ENCODE assay signal across 8 mouse cellular contexts in the genomic region with DNA sequence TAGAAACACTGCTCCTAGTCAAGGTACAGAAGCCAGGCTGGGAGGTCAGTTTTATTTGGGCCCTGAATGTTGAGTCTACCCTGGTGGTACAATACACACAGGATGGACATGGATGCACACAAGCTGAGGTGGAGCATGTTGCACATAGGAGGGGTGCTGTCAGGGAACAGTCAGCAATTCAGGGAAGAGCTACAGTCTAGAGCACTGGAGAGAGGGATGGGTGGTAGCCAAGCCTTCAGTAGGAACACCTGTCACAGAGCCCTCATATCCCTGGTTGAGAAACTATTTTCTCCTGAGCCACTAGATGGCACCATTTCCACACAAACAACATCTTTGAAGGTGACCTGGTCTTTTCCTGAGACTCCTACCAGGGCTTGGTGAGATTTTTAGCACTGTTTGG. TPM values are rescaled to one million over a fixed set of nuclear protein-coding genes. Genes with fewer than 3 reads are reported as not detected.
DNase-seq lines count a peak whose midpoint lies in the region; ATAC-seq and TF ChIP-seq lines count a peak whose summit lies in the region.

No protein-coding gene starts in this region.

- H3K27ac ChIP-seq in liver, adult 2 months (replicated peaks; ENCODE audit: insufficient read depth, low read depth, low read length), result no peak overlapping the region
- H3K27ac ChIP-seq in forebrain, embryonic 13.5 days, result no peak overlapping the region
- H3K27ac ChIP-seq in kidney, embryonic 16.5 days (ENCODE audit: low read length), result no peak overlapping the region

- peak; percentile 39 for TF ChIP-seq CTCF in liver, adult 2 months (IDR thresholded peaks at IDR 0.05; ENCODE audit: low read depth, low read length)

- H3K9me3 ChIP-seq in forebrain, embryonic 13.5 days (replicated peaks), result no peaks in the 10 kb centered on the region
- H3K9me3 ChIP-seq in kidney, embryonic 16.5 days (ENCODE audit: low read length), result no peaks in the 10 kb centered on the region

- no peaks in the 10 kb centered on the region for H3K4me1 ChIP-seq in liver, adult 2 months (ENCODE audit: control insufficient read depth, insufficient read depth, low read length)
- peaks cover 5% of the 10 kb centered on the region; the same call in 1 of the 2 replicates for H3K4me1 ChIP-seq in forebrain, embryonic 13.5 days
- no peaks in the 10 kb centered on the region for H3K4me1 ChIP-seq in kidney, embryonic 16.5 days (ENCODE audit: insufficient read depth, low read length)

- H3K9ac ChIP-seq in liver, adult 2 months (ENCODE audit: low read depth, low read length), result no peak overlapping the region
- no peak overlapping the region for H3K9ac ChIP-seq in forebrain, embryonic 13.5 days
- no peak overlapping the region for H3K9ac ChIP-seq in kidney, embryonic 16.5 days (replicated peaks; ENCODE audit: low read length)

- H3K79me2 ChIP-seq in liver, adult 2 months (ENCODE audit: control insufficient read depth, insufficient read depth, low read length), result no peaks in the 10 kb centered on the region

- no peak for TF ChIP-seq POLR2A in liver, adult 2 months (IDR thresholded peaks at IDR 0.05; ENCODE audit: extremely low read depth, insufficient read depth, low read length)

- no peak overlapping the region for H3K4me2 ChIP-seq in forebrain, embryonic 13.5 days
- H3K4me2 ChIP-seq in kidney, embryonic 16.5 days (replicated peaks; ENCODE audit: low read depth, low read length), result no peak overlapping the region

- peak; percentile 69 for ATAC-seq in forebrain, embryonic 13.5 days
- peak; percentile 52 for ATAC-seq in kidney, embryonic 16.5 days (ENCODE audit: low FRiP score, low TSS enrichment)
- no peak for ATAC-seq in activated CD4-positive, CD25-positive, alpha-beta regulatory T cell, adult 4 months

- no peak overlapping the region for H3K4me3 ChIP-seq in liver, adult 2 months (ENCODE audit: insufficient read depth, low read depth, low read length)
- no peak overlapping the region for H3K4me3 ChIP-seq in forebrain, embryonic 13.5 days
- no peak overlapping the region for H3K4me3 ChIP-seq in kidney, embryonic 16.5 days (ENCODE audit: low read length)

- no peaks in the 10 kb centered on the region for H3K27me3 ChIP-seq in liver, adult 2 months (ENCODE audit: control insufficient read depth, insufficient read depth, low read length)
- H3K27me3 ChIP-seq in forebrain, embryonic 13.5 days, result 0 out of 2 replicates have a peak, but pooled peaks cover 4% of the 10 kb centered on the region
- H3K27me3 ChIP-seq in kidney, embryonic 16.5 days (ENCODE audit: insufficient read depth, low read length), result peaks cover 3% of the 10 kb centered on the region; the same call in 1 of the 2 replicates

- no peaks in the 10 kb centered on the region for H3K36me3 ChIP-seq in liver, adult 2 months (ENCODE audit: control insufficient read depth, insufficient read depth, low read length)
- no peaks in the 10 kb centered on the region for H3K36me3 ChIP-seq in forebrain, embryonic 13.5 days (ENCODE audit: poor library complexity, severe bottlenecking)
- no peaks in the 10 kb centered on the region for H3K36me3 ChIP-seq in kidney, embryonic 16.5 days (ENCODE audit: insufficient read depth, low read length)

- peak; percentile 37 for DNase-seq in liver, adult 2 months (ENCODE audit: extremely low read depth, low read depth, low spot score)
- no peak for DNase-seq in liver
- DNase-seq in c-Kit-positive CD71-positive TER-119-positive erythroid progenitor cells, embryonic 14.5 days (ENCODE audit: low spot score), result peak; percentile 16
- peak; percentile 78 for DNase-seq in mesoderm, embryonic 11.5 days (ENCODE audit: low read depth, low spot score)
- peak; percentile 61 for DNase-seq in telencephalon, adult 2 months (ENCODE audit: low read depth, low spot score)

RNA-seq across cellular contexts. Expression of a gene that starts 13.1 kb away (rescaled TPM):
- total RNA-seq in liver, adult 2 months (2014; rRNA removed), result not detected in 2 replicates
- not detected in 2 replicates for polyA plus RNA-seq in liver, adult 2 months (2012; rRNA removed)
- polyA plus RNA-seq in forebrain, embryonic 13.5 days (2015; fragmentation: Nextera tagmentation; extraction: Ambion mirVana), result not detected in 2 replicates
- polyA plus RNA-seq in kidney, embryonic 16.5 days (2015; fragmentation: Nextera tagmentation; extraction: Ambion mirVana), result not detected in 2 replicates
- not detected for polyA plus RNA-seq in activated CD4-positive, CD25-positive, alpha-beta regulatory T cell, adult 4 months (2017; shearing (Covaris generic))
